Mouse (Mus musculus) ES-E14 (cell line): ENCODE measurements around the gene Gprc5d. TPM values are rescaled to one million over a fixed set of nuclear protein-coding genes. Genes with fewer than 3 reads are reported as not detected.

ENCODE experiments used
- DNase-seq: peaks from one replicate; pipeline ENCODE4 v3.0.0-alpha.2; 2013; ENCODE audit warnings: low read depth, low spot score
- H3K27ac ChIP-seq: 2 replicates; pipeline ENCODE4 v1.5.1; 2012; ENCODE audit warnings: low read depth, mild to moderate bottlenecking, low read length, moderate library complexity, mixed read lengths; ENCODE audit not compliant: poor library complexity, insufficient read depth, severe bottlenecking
- H3K36me3 ChIP-seq: 2 replicates; pipeline ENCODE4 v1.6.1; 2012; ENCODE audit warnings: mild to moderate bottlenecking, low read length, moderate library complexity, mixed read lengths; ENCODE audit not compliant: control insufficient read depth, poor library complexity, insufficient read depth, severe bottlenecking
- H3K4me1 ChIP-seq, 2 experiments: fragments of 150-350 bp in 1 of 2; sonication (generic) in 1 of 2; 2 replicates each; pipeline ENCODE4 v1.6.1; 2012; ENCODE audit warnings: low read length in 2 of 2, mild to moderate bottlenecking in 1 of 2, mixed read lengths in 1 of 2; ENCODE audit not compliant: control insufficient read depth in 2 of 2, insufficient read depth in 2 of 2, poor library complexity in 1 of 2
- H3K4me3 ChIP-seq, 2 experiments: fragments of 150-350 bp in 1 of 2; sonication (generic) in 1 of 2; 2 replicates each; pipeline ENCODE4 v1.5.1; 2012; ENCODE audit warnings: low read length in 2 of 2, low read depth in 1 of 2, mild to moderate bottlenecking in 1 of 2, mixed read lengths in 1 of 2; ENCODE audit not compliant: insufficient read depth in 1 of 2, poor library complexity in 1 of 2, severe bottlenecking in 1 of 2
- H3K9ac ChIP-seq: 2 replicates; pipeline ENCODE4 v1.6.1; 2012; ENCODE audit warnings: low read depth, mild to moderate bottlenecking, low read length, mixed read lengths; ENCODE audit not compliant: poor library complexity, insufficient read depth, severe bottlenecking
- H3K9me3 ChIP-seq: fragments of 150-350 bp; sonication (generic); 2 replicates; pipeline ENCODE4 v1.6.1; 2012; ENCODE audit warnings: low read depth, mild to moderate bottlenecking, low read length; ENCODE audit not compliant: control insufficient read depth, insufficient read depth
- CHD2 ChIP-seq: IDR thresholded peaks from 2 replicates; pipeline ENCODE4 v1.6.1; 2014; ENCODE audit warnings: mild to moderate bottlenecking, low read depth, low read length, inconsistent platforms
- HCFC1 ChIP-seq: IDR thresholded peaks from 2 replicates; pipeline ENCODE4 v1.6.1; 2012; ENCODE audit warnings: low read length, inconsistent platforms, borderline replicate concordance; ENCODE audit not compliant: insufficient read depth
- MAFK ChIP-seq: IDR thresholded peaks from 2 replicates; pipeline ENCODE4 v1.6.1; 2014; ENCODE audit warnings: mild to moderate bottlenecking, low read depth, low read length, inconsistent platforms; ENCODE audit not compliant: insufficient read depth
- ZC3H11A ChIP-seq: IDR thresholded peaks from 2 replicates; pipeline ENCODE4 v1.6.1; 2012; ENCODE audit warnings: low read depth, mild to moderate bottlenecking, inconsistent platforms, low read length, borderline replicate concordance
- ZNF384 ChIP-seq: IDR thresholded peaks from 2 replicates; pipeline ENCODE4 v1.6.1; 2012; ENCODE audit warnings: low read depth, low read length, inconsistent platforms
- in situ Hi-C, 2 experiments: fragments of 600-800 bp; cut with MboI; formaldehyde crosslinking; loops; one replicate each; pipeline ENCODE4 v1.15.1; 2025; ENCODE audit warnings: low sequenced_read_pairs in 2 of 2, inconsistent platforms in 1 of 2; ENCODE audit not compliant: unreplicated experiment in 2 of 2
- total RNA-seq: library from RNA; depleted of rRNA; stranded (reverse); fragments of 300-350 nt; gene quantifications from 2 replicates; pipeline ENCODE4 v1.2.3, GENCODE M21; 2012

Gprc5d gene
- total RNA-seq, 1 experiment, result not detected

- Histone ChIP-seq H3K9ac (no peak overlapping the region), H3K36me3 (no peaks in the 10 kb centered on the region), H3K4me1 (peaks cover 8 to 14% of the 10 kb centered on the region in 2 experiments), H3K9me3 (no peaks in the 10 kb centered on the region), H3K4me3 (no peak overlapping the region), H3K27ac (no peak overlapping the region)
- no peak for DNase-seq
- TF ChIP-seq HCFC1 (no peak), ZC3H11A (no peak), ZNF384 (no peak)
- in situ Hi-C loops, result no loop called here
Measured at GRCm38 (mm10) chr6:135068221-135068620, 49.9 kb downstream of the Gprc5d start.

- no peak overlapping the region for H3K4me3 ChIP-seq
Measured at GRCm38 (mm10) chr6:135066795-135067445, 51.2 kb downstream of the Gprc5d start.

DNA sequence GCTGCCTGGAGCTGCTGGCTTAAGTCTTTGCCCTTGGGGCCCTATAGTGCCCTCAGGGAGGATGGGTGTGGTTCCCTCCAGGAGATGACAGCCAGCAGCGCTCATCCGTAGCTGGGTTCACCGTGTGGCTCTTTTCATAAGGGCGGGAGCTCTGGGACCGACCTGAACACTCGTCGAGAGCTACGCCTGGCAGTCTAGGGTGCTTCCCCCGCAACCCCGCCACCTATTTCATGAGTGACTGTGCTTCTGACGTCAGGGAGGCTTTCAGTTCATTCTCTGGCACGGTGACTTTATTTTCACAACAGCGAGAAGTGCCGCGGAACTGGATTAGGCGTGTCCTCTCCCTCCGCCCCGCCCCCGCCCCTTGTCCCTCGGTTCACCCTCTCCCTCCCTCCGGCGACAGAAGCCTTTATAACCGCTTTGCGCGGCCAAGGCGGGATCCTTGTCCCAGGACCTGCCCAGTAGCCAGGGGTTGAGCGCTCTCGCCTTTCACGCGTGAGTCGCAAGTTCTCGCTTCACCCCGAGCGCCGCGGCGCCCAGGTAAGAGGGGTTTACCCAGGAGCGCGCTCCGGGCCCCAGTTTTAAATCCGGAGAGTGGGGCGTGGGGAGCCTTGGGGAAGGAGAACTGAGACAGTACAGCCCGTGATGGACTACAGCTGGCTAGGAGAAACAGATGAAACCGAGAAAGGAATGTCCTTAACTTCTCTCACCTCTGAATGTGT lies 52.7 kb downstream of the Gprc5d start, which contains the start of gene Gprc5a:
Gene Gprc5a (plus strand): TSS at position 416 of the 722 bp plus-strand sequence.
- DNase-seq, result peak; percentile 65

More at GRCm38 (mm10) chr6:135066795-135067445, 51.2 kb downstream of the Gprc5d start:
- Histone ChIP-seq H3K9ac (0 out of 2 replicates have a peak overlapping the region, but pooled peaks have one; percentile 19), H3K9me3 (no peaks in the 10 kb centered on the region), H3K27ac (no peak overlapping the region), H3K4me1 (peaks cover 8 to 15% of the 10 kb centered on the region in 2 experiments), H3K36me3 (no peaks in the 10 kb centered on the region)
- peak; percentile 68 for DNase-seq
- in situ Hi-C loops, result no loop called here
- TF ChIP-seq ZC3H11A (no peak), HCFC1 (no peak), MAFK (no peak), ZNF384 (no peak), CHD2 (no peak)

DNA sequence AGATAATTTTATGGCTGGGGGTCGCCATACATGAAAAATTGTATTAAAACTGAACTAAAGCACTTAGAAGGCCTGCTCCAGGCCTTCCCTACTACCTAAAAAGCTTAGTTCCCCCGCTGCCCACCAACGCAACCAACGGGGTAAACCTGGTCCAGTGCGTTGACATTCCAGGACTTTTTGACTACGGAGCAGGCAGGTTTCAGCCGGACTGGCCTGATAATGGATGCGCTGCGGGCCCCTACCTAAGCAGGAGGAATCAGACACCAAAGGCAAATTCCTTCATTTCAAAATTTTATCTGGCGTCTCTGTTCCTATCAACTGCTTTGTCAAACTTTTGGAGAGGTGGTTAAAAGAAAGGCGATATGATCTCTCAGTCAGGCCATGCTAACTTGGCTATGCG lies 53.5 kb downstream of the Gprc5d start:
- Histone ChIP-seq H3K27ac (peak overlapping the region; percentile 40; the same call in 1 of the 2 replicates), H3K9me3 (no peaks in the 10 kb centered on the region), H3K4me3 (peak overlapping the region; percentile 58 to 61; a peak in 3 of 4 replicates), H3K36me3 (no peaks in the 10 kb centered on the region), H3K4me1 (peaks cover 7 to 9% of the 10 kb centered on the region in 2 experiments), H3K9ac (no peak overlapping the region)
- no peak for DNase-seq
- TF ChIP-seq MAFK (no peak), ZNF384 (no peak), HCFC1 (no peak), ZC3H11A (no peak), CHD2 (no peak)
- in situ Hi-C loops, result no loop called here

More for the DNA sequence above, 52.7 kb downstream of the Gprc5d start, which contains the start of gene Gprc5a:
- in situ Hi-C loops, result no loop called here
- peak within 1 kb of the TSS; percentile 40; the same call in 1 of the 2 replicates for H3K27ac ChIP-seq
- H3K4me1 ChIP-seq, result peaks cover 7 to 9% of the 10 kb centered on the region in 2 experiments
- H3K36me3 ChIP-seq, result no peaks in the 10 kb centered on the region
- peak within 1 kb of the TSS; percentile 39; the same call in 1 of the 2 replicates for H3K9ac ChIP-seq
- H3K9me3 ChIP-seq, result no peaks in the 10 kb centered on the region
- H3K4me3 ChIP-seq, result peak within 1 kb of the TSS; percentile 58 to 61
- TF ChIP-seq MAFK (no peak), HCFC1 (no peak), ZNF384 (no peak), ZC3H11A (no peak), CHD2 (no peak)
